Mouse (Mus musculus): ENCODE measurements at regions not wholly inside any gene's neighbourhood (a gene's known extent, or its start where the extent isn't known, plus 50 kb on each side); places are given as distances from the start of the nearest gene placed in this dataset.
A peak's percentile ranks its signal among the peaks of the same experiment; 100 is the strongest.

DNA sequence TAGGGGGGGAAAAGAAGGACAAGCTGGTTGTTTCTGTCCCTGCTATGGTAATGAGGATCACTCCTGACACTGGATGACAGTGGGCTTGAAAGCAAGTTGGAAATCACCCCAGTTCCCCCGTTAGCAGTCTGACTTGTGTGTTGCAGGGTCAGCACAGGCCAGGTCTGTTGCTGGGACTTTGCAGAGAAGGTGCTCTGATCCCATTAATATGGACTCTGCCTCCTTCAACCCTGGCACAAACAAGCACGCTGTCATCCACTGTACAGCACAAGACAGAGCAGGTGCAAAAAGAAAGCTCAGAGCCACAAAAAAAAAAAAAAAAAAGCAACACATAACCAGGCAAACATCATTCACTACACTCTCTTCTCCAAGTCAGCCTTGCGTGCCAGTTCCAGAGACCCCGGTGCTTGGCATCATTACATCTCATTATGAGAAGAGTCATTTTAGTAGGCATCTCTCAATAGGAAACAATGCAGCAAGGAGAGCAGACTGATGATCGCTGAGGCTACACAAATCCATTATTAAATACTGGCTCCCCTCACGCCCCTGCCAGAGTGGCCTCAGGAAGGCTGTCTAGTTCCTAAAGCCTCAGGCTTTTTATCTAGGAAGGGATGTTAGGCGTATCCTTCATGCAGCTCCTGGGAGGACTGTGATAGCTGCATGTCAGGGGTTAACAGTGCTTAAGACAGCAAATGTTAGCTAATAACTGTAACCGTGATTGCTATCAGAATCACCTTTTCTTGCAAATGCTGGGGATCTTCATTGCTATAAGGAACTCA, 403.5 kb upstream of the Cdh11 start:
- Histone ChIP-seq H3K4me3 (ENCODE audit: insufficient read depth, low read length) (no peak overlapping the region), H3K4me1 (ENCODE audit: control insufficient read depth, insufficient read depth, low read length) (no peaks in the 10 kb centered on the region), H3K27ac (ENCODE audit: insufficient read depth, low read length) (no peak overlapping the region)
- TF ChIP-seq POLR2A (IDR thresholded peaks at IDR 0.05; ENCODE audit: low read depth, low read length) = no peak
- no peak for TF ChIP-seq CTCF (IDR thresholded peaks at IDR 0.05; ENCODE audit: borderline replicate concordance, insufficient read depth, low read length)

GRCm38 (mm10) chr8:103198251-103198650, 412.8 kb upstream of the Cdh11 start:
- peaks cover 12% of the 10 kb centered on the region for H3K4me1 ChIP-seq (ENCODE audit: control insufficient read depth, insufficient read depth, low read length)
- peak overlapping the region; percentile 55 for H3K27ac ChIP-seq (ENCODE audit: insufficient read depth, low read length)
- no peak overlapping the region for H3K4me3 ChIP-seq (ENCODE audit: insufficient read depth, low read length)
- TF ChIP-seq CTCF (IDR thresholded peaks at IDR 0.05; ENCODE audit: borderline replicate concordance, insufficient read depth, low read length) (no peak), POLR2A (IDR thresholded peaks at IDR 0.05; ENCODE audit: low read depth, low read length) (no peak)

DNA sequence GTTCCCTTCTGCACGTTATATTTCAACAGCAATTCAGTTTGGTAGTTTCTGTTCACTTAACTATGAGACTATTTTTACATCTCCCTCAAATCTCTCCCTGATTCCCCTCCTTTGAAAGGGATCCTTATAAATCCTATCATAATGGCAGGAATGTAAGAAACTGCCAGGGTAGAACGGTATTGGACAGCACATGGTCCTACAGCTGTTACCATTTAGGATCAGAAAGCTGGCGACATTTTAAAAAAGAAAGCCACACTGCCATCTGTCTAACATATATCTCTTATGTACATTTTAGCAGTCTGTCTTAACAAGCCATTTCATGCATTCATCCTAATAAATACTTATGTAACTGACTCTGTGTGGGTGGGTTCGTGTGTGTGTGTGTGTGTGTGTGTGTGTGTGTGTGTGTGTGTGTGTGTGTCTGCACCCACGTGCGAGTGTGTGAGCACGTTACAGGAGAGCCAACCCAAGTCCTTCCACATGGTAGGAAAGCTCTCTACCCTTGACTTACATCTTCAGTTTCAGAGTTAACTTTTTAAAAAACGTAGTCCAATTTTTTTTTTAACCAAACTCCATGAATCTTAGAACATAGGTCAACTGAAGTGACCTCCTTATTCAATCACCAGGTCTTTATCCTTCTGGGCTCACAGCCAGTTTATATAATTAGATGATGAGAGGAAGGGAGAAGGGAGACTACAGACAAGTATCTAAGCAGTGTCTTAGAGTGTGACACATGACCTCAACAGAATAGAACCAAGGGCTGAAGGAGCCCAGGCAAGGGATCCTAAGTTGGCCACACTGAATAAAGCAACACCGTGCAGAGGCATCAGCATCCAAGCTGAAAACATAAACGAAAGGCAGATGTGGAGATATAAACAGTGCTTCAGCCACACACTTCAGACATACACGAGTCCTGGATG, 414.5 kb upstream of the Cdh11 start:
- peak overlapping the region; percentile 55 for H3K27ac ChIP-seq (ENCODE audit: insufficient read depth, low read length)
- H3K4me3 ChIP-seq (ENCODE audit: insufficient read depth, low read length) = no peak overlapping the region
- peaks cover 12% of the 10 kb centered on the region for H3K4me1 ChIP-seq (ENCODE audit: control insufficient read depth, insufficient read depth, low read length)
- TF ChIP-seq POLR2A (IDR thresholded peaks at IDR 0.05; ENCODE audit: low read depth, low read length) (no peak), CTCF (IDR thresholded peaks at IDR 0.05; ENCODE audit: borderline replicate concordance, insufficient read depth, low read length) (no peak)

GRCm38 (mm10) chr8:103203710-103204109, 418.3 kb upstream of the Cdh11 start:
- Histone ChIP-seq H3K27ac (ENCODE audit: insufficient read depth, low read length) (no peak overlapping the region), H3K4me3 (ENCODE audit: insufficient read depth, low read length) (no peak overlapping the region), H3K4me1 (ENCODE audit: control insufficient read depth, insufficient read depth, low read length) (peaks cover 7% of the 10 kb centered on the region)
- no peak for TF ChIP-seq CTCF (IDR thresholded peaks at IDR 0.05; ENCODE audit: borderline replicate concordance, insufficient read depth, low read length)
- no peak for TF ChIP-seq POLR2A (IDR thresholded peaks at IDR 0.05; ENCODE audit: low read depth, low read length)

GRCm38 (mm10) chr8:103214606-103215005, 429.2 kb upstream of the Cdh11 start:
- Histone ChIP-seq H3K4me3 (ENCODE audit: insufficient read depth, low read length) (no peak overlapping the region), H3K27ac (ENCODE audit: insufficient read depth, low read length) (no peak overlapping the region), H3K4me1 (ENCODE audit: control insufficient read depth, insufficient read depth, low read length) (peaks cover 4% of the 10 kb centered on the region; the same call in 1 of the 2 replicates)
- TF ChIP-seq CTCF (IDR thresholded peaks at IDR 0.05; ENCODE audit: borderline replicate concordance, insufficient read depth, low read length) (no peak), POLR2A (IDR thresholded peaks at IDR 0.05; ENCODE audit: low read depth, low read length) (no peak)

GRCm38 (mm10) chr8:103230741-103231475, 445.5 kb upstream of the Cdh11 start:
- TF ChIP-seq CTCF (IDR thresholded peaks at IDR 0.05; ENCODE audit: borderline replicate concordance, insufficient read depth, low read length) = no peak
- TF ChIP-seq POLR2A (IDR thresholded peaks at IDR 0.05; ENCODE audit: low read depth, low read length) = no peak
- Histone ChIP-seq H3K4me3 (ENCODE audit: insufficient read depth, low read length) (no peak overlapping the region), H3K27ac (ENCODE audit: insufficient read depth, low read length) (peak overlapping the region; percentile 79), H3K4me1 (ENCODE audit: control insufficient read depth, insufficient read depth, low read length) (peaks cover 7% of the 10 kb centered on the region)

DNA sequence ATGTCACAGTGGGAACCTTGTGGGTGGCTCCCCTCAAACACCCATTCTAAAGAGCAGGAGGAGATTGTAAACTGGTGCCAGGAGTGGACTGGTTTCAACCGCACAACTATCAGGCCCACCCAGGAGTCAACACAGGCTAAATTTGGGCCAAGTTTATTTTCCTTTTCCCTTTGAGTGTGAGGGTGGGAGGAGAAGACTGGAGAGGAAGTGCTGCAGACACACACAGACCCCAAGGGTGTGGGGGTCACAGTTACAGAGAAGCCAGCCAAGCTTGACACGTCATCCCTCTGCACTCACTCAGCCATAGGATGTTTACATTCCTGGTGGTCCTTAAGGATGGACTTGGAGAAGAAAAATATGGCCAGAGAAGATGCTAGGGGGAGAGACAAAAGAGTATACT, 448.9 kb upstream of the Cdh11 start:
- Histone ChIP-seq H3K27ac (ENCODE audit: insufficient read depth, low read length) (peak overlapping the region; percentile 85), H3K4me1 (ENCODE audit: control insufficient read depth, insufficient read depth, low read length) (peaks cover 7% of the 10 kb centered on the region), H3K4me3 (ENCODE audit: insufficient read depth, low read length) (no peak overlapping the region)
- TF ChIP-seq CTCF (IDR thresholded peaks at IDR 0.05; ENCODE audit: borderline replicate concordance, insufficient read depth, low read length) (no peak), POLR2A (IDR thresholded peaks at IDR 0.05; ENCODE audit: low read depth, low read length) (no peak)

- no peak for TF ChIP-seq CTCF (IDR thresholded peaks at IDR 0.05; ENCODE audit: borderline replicate concordance, insufficient read depth, low read length)
- no peak for TF ChIP-seq POLR2A (IDR thresholded peaks at IDR 0.05; ENCODE audit: low read depth, low read length)
- Histone ChIP-seq H3K4me1 (ENCODE audit: control insufficient read depth, insufficient read depth, low read length) (peaks cover 6% of the 10 kb centered on the region), H3K27ac (ENCODE audit: insufficient read depth, low read length) (peak overlapping the region; percentile 98), H3K4me3 (ENCODE audit: insufficient read depth, low read length) (no peak overlapping the region)
Measured at GRCm38 (mm10) chr8:103235614-103236013, 450.2 kb upstream of the Cdh11 start.

GRCm38 (mm10) chr8:103238456-103238970, 453.1 kb upstream of the Cdh11 start:
- no peak overlapping the region for H3K4me3 ChIP-seq (ENCODE audit: insufficient read depth, low read length)
- no peaks in the 10 kb centered on the region; the same call in 1 of the 2 replicates for H3K4me1 ChIP-seq (ENCODE audit: control insufficient read depth, insufficient read depth, low read length)
- peak overlapping the region; percentile 73 for H3K27ac ChIP-seq (ENCODE audit: insufficient read depth, low read length)
- TF ChIP-seq POLR2A (IDR thresholded peaks at IDR 0.05; ENCODE audit: low read depth, low read length) (no peak), CTCF (IDR thresholded peaks at IDR 0.05; ENCODE audit: borderline replicate concordance, insufficient read depth, low read length) (no peak)
